Mouse (Mus musculus) forebrain, embryonic 14.5 days (tissue): ENCODE measurements around the gene Fcgr4. TPM values are rescaled to one million over a fixed set of nuclear protein-coding genes. Genes with fewer than 3 reads are reported as not detected.
"Not testable (repeated sequence)": the region's sequence is repeated elsewhere in the genome, so short reads cannot be mapped to it uniquely, and the experiment has no call there.

ENCODE experiments used
- ATAC-seq: fragments of 200-750 bp; cut with Nextera tagmentation; 2 replicates; pipeline ENCODE4 v1.8.0; 2017; ENCODE audit warnings: mild to moderate bottlenecking, moderate library complexity
- DNase-seq: peaks from one replicate; pipeline ENCODE4 v3.0.0-alpha.2; 2015; ENCODE audit warnings: low spot score
- H3K27ac ChIP-seq: fragments of 300-500 bp; sonication (generic); 2 replicates; pipeline ENCODE4 v1.5.1; 2014; ENCODE audit warnings: low read depth, mild to moderate bottlenecking, control low read depth, low read length, moderate library complexity
- H3K27me3 ChIP-seq: fragments of 300-500 bp; sonication (generic); replicated peaks from 2 replicates; pipeline ENCODE4 v1.6.1; 2014; ENCODE audit warnings: low read length, control low read depth, mixed read lengths; ENCODE audit not compliant: control insufficient read depth, insufficient read depth
- H3K36me3 ChIP-seq: fragments of 300-500 bp; sonication (generic); 2 replicates; pipeline ENCODE4 v1.6.1; 2014; ENCODE audit warnings: low read length, control low read depth; ENCODE audit not compliant: control insufficient read depth, insufficient read depth
- H3K4me1 ChIP-seq: fragments of 300-500 bp; sonication (generic); 2 replicates; pipeline ENCODE4 v1.6.1; 2014; ENCODE audit warnings: antibody characterized with exemption, low read length, control low read depth; ENCODE audit not compliant: control insufficient read depth, insufficient read depth
- H3K4me2 ChIP-seq: fragments of 300-500 bp; sonication (generic); 2 replicates; pipeline ENCODE4 v1.6.1; 2014; ENCODE audit warnings: mild to moderate bottlenecking, control low read depth, low read length
- H3K4me3 ChIP-seq: fragments of 300-500 bp; sonication (generic); 2 replicates; pipeline ENCODE4 v1.5.1; 2014; ENCODE audit warnings: low read depth, low read length, control low read depth
- H3K9ac ChIP-seq: fragments of 300-500 bp; sonication (generic); 2 replicates; pipeline ENCODE4 v1.6.1; 2014; ENCODE audit warnings: mild to moderate bottlenecking, low read length, control low read depth, moderate library complexity
- H3K9me3 ChIP-seq: fragments of 300-500 bp; sonication (generic); replicated peaks from 2 replicates; pipeline ENCODE4 v1.6.1; 2016; ENCODE audit warnings: low read length, control low read depth, mixed read lengths; ENCODE audit not compliant: control insufficient read depth
- WGBS: fragments of 180-500 bp; shearing (Covaris S2); extraction: QIAGEN DNeasy Blood & Tissue Kit; methylation state at CpG from one replicate; pipeline ENCODE4 v1.1.7; 2014; 5-methylcytosine and 5-hydroxymethylcytosine counted together
- polyA plus RNA-seq: library from polyadenylated mRNA; unstranded; fragments of >200 nt; fragmentation: Nextera tagmentation; extraction: Ambion mirVana; gene quantifications from 2 replicates; pipeline ENCODE4 v1.2.1, GENCODE M21; 2014

Gene Fcgr4
- polyA plus RNA-seq: 0.41 and 0.50 TPM in 2 replicates

DNA sequence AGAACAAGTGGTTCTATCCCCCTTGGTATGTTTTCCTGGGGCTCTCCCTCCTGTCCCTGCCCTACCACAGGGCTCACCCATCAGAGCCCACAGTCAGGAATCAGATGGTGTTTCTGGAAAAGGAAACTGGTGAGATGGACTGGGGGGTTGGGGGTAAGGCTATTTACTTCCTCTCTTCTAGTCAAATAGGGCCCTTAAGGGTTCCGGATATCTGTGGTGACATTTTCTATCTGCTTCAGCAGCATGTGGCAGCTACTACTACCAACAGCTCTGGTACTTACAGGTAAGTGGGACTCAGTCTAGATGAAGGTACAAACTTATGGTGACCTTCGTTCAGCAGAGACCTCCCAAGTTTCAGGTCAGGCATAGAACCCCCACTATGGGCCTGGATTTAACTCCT is at the start of gene Fcgr4:
Gene Fcgr4, plus strand, starts transcription at position 184 of the 400 bp plus-strand sequence.
- no peak within 1 kb of the TSS for H3K9ac ChIP-seq
- WGBS: 93% methylated on average over 2 of the region's 2 CpGs
- no peak for ATAC-seq

DNA sequence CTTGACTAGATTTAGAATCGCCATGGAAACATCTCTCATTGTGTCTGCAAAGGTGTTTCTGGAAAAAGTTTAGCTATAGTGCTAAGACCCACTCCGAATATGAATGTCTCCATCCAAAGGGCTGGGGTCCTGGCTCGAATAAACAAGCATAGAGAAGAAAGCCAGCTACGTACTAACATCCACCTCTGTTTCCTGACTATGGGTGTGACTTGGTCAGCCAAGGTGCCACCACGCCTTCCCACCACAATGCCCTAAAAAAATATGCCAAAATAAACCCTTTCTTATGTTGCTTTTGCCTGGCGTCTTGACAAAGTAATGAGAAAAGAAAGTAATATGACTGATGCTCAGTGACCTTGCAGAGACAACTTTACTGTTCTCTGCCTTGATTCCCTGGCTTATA is 46.2 kb upstream of the Fcgr4 start:
- DNase-seq (no peak), ATAC-seq (no peak)
- no peak overlapping the region for H3K27ac ChIP-seq
- no peaks in the 10 kb centered on the region for H3K9me3 ChIP-seq
- H3K4me3 ChIP-seq: no peak overlapping the region
- no peaks in the 10 kb centered on the region for H3K36me3 ChIP-seq
- no peak overlapping the region for H3K9ac ChIP-seq
- no peaks in the 10 kb centered on the region for H3K4me1 ChIP-seq
- 86% methylated on average over 6 of the region's 6 CpGs for WGBS
- no peak overlapping the region for H3K4me2 ChIP-seq
- no peaks in the 10 kb centered on the region for H3K27me3 ChIP-seq

More for the DNA sequence above, at the start of gene Fcgr4:
- H3K27ac ChIP-seq: no peak within 1 kb of the TSS
- H3K27me3 ChIP-seq: no peaks in the 10 kb centered on the region
- H3K36me3 ChIP-seq: no peaks in the 10 kb centered on the region
- H3K9me3 ChIP-seq: no peaks in the 10 kb centered on the region
- H3K4me1 ChIP-seq: no peaks in the 10 kb centered on the region
- no peak for DNase-seq
- H3K4me3 ChIP-seq: no peak within 1 kb of the TSS
- no peak within 1 kb of the TSS for H3K4me2 ChIP-seq

DNA sequence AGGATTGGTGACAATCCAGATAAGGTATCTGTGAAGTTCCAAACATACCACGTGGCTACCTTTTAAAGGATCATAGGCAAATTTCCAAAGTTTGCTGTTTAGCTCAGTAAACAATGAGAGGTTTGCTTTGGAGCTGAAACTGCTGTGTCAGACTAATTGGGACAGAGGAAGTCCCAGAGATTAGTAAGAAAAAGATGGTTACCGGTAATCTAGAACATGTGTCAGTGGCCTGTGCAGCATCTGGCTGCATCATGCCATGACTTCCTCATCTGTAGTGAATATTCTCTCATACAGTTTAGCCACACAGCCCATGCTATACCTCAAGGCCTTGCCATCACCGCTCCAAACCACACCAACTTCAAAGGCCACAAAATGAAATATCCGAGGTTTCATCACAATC is 45.8 kb upstream of the Fcgr4 start:
- ATAC-seq (no peak), DNase-seq (no peak)
- Histone ChIP-seq H3K27ac (no peak overlapping the region), H3K36me3 (no peaks in the 10 kb centered on the region), H3K9ac (no peak overlapping the region), H3K4me2 (no peak overlapping the region), H3K4me1 (no peaks in the 10 kb centered on the region), H3K4me3 (no peak overlapping the region), H3K9me3 (no peaks in the 10 kb centered on the region), H3K27me3 (no peaks in the 10 kb centered on the region)
- 87% methylated on average over 4 of the region's 4 CpGs for WGBS

DNA sequence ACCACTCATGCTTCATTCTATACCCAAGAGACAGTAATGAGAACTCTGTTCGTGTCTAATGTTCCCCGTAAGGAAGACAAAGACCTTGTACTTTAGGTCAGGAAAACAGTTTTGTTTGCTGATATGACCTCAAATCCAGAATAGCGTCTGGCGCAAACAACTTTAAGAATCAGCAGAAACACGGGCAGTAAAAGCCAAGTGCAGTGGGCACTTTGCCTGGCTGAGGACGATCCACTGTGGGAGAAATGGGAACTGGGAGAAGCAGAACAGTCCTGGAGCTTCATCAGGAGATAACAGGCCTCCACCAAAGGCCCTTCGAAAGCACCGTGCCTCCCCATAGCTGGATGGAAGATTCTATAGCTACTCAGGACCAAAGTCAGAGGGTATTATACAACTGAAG is 44.5 kb upstream of the Fcgr4 start:
- no peak for DNase-seq
- Histone ChIP-seq H3K4me3 (no peak overlapping the region), H3K4me1 (no peaks in the 10 kb centered on the region), H3K27ac (no peak overlapping the region), H3K9ac (no peak overlapping the region), H3K9me3 (no peaks in the 10 kb centered on the region), H3K27me3 (no peaks in the 10 kb centered on the region), H3K4me2 (no peak overlapping the region), H3K36me3 (no peaks in the 10 kb centered on the region)
- no peak for ATAC-seq
- WGBS: 87% methylated on average over 8 of the region's 8 CpGs

DNA sequence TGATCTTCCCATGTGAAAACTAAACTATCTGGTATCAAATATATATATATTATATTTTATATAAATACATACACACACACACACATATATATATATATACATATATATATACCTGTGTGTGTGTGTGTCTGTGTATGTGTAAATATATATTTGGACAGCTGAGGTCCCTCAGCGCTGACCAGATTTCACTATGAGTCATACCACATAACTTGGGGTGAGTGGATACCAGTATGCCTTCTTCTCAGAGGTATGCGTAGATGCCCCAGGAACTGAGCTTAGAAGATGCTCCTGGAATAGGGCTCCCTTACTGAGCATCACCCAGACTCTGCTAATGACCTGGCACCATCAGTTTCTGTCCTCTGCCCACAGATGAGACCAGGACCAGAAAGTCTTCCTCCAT is 44.0 kb upstream of the Fcgr4 start:
- no peak for ATAC-seq
- WGBS: 96% methylated on average over 2 of the region's 2 CpGs

DNA sequence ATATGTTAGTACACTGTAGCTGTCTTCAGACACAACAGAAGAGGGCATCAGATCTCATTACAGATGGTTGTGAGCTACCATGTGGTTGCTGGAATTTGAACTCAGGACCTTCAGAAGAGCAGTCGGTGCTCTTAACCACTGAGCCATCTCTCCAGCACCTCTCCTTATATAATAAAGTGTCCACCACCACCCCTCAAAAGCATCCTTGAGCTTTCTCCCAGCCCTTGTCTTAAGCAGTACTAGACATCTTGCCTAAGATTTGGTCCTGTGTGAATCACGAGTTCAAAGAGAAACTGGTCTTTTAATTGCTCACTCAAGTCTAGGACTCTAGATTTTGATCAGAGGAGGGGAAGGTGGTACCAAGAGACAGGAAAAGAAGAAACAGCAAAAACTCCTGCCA is 43.4 kb upstream of the Fcgr4 start:
- H3K27ac ChIP-seq: not testable (repeated sequence)

More for the DNA sequence above, 44.0 kb upstream of the Fcgr4 start:
- no peak overlapping the region for H3K9ac ChIP-seq
- H3K4me1 ChIP-seq: no peaks in the 10 kb centered on the region
- DNase-seq: no peak
- no peaks in the 10 kb centered on the region for H3K27me3 ChIP-seq
- no peaks in the 10 kb centered on the region for H3K9me3 ChIP-seq
- no peak overlapping the region for H3K27ac ChIP-seq
- no peak overlapping the region for H3K4me2 ChIP-seq
- H3K36me3 ChIP-seq: no peaks in the 10 kb centered on the region
- no peak overlapping the region for H3K4me3 ChIP-seq

DNA sequence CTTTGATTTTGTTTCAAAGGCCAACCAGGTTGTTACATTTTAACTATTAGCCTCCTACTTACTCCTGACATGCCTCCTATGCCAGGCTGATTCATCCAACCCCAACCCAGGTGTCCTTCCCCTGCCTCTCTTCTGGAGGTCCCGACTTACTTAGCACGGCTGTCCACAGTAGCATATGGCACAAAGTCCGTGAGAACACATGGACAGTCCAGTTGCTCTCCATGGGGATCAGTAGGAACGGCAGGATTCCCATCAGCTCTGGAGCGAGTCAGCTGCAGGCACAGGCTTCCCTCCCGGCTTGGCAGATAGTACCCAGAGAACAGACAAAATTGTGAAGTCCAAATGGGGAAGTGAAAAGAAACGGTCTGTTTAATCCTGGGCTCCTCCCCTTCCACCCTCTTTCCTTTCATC is 43.0 kb upstream of the Fcgr4 start:
- no peak overlapping the region for H3K4me2 ChIP-seq
- H3K27me3 ChIP-seq: no peaks in the 10 kb centered on the region
- H3K27ac ChIP-seq: no peak overlapping the region
- DNase-seq: no peak
- no peak overlapping the region for H3K9ac ChIP-seq
- ATAC-seq: no peak
- no peaks in the 10 kb centered on the region for H3K9me3 ChIP-seq
- H3K4me3 ChIP-seq: no peak overlapping the region
- WGBS: 80% methylated on average over 7 of the region's 7 CpGs
- no peaks in the 10 kb centered on the region for H3K36me3 ChIP-seq
- no peaks in the 10 kb centered on the region for H3K4me1 ChIP-seq

More for the DNA sequence above, 43.4 kb upstream of the Fcgr4 start:
- H3K27me3 ChIP-seq, DNase-seq, H3K4me1 ChIP-seq, H3K4me2 ChIP-seq, ATAC-seq, H3K9me3 ChIP-seq, H3K9ac ChIP-seq, H3K36me3 ChIP-seq, H3K4me3 ChIP-seq: not testable (repeated sequence)
- 76% methylated on average over 2 of the region's 2 CpGs for WGBS

DNA sequence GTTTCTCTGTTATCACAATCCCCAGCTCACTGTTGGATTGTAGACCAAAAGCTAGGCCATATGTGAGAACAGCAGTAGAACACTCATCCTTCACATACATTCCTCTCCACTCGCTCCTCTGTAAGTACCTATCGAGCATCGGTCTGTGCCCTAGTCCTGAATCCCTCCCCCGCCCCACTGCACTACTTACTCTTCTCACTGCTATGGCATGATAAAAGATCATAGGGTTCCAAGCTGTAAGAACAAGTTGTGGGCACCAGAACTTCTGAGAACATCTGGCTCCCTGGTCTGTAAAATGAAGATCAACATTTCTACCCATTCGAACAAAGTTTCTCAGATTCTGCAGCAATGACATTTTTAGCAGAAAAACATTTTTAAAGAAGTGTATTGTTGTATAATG is 42.3 kb upstream of the Fcgr4 start, which contains the start of gene Fcgr2b:
Gene Fcgr2b, minus strand, starts transcription at position 101 of the 400 bp plus-strand sequence.
- Histone ChIP-seq H3K27me3 (no peaks in the 10 kb centered on the region), H3K27ac (no peak within 1 kb of the TSS), H3K9ac (no peak within 1 kb of the TSS), H3K36me3 (no peaks in the 10 kb centered on the region), H3K9me3 (no peaks in the 10 kb centered on the region), H3K4me1 (no peaks in the 10 kb centered on the region), H3K4me3 (no peak within 1 kb of the TSS), H3K4me2 (no peak within 1 kb of the TSS)
- DNase-seq (no peak), ATAC-seq (no peak)
- WGBS: 86% methylated on average over 5 of the region's 5 CpGs

DNA sequence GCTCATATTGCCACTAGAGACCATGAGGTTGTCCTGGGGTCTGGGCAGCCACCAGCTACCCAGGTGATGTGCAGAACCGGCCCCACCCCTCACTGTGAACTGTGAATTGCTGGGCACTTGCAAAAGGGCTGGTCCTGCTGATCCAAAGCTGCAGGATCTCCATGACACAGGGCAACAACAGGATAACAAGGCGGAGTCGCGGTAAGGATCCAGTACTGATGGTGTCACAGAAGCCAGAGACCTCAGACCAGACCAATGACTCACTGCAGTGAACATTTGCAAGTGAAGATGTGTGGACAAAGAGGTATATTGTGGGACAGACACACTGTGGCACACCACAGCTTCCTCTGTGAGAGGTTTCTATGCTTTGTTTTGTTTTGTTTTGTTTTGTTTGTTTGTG is 40.1 kb upstream of the Fcgr4 start:
- Histone ChIP-seq H3K4me2 (no peak overlapping the region), H3K27ac (no peak overlapping the region), H3K4me1 (no peaks in the 10 kb centered on the region), H3K36me3 (no peaks in the 10 kb centered on the region), H3K27me3 (no peaks in the 10 kb centered on the region), H3K9ac (no peak overlapping the region), H3K4me3 (no peak overlapping the region), H3K9me3 (no peaks in the 10 kb centered on the region)
- WGBS: 90% methylated on average over 4 of the region's 4 CpGs
- ATAC-seq (no peak), DNase-seq (no peak)
